Mouse (Mus musculus): ENCODE results near the gene Kcnv2.

DNA sequence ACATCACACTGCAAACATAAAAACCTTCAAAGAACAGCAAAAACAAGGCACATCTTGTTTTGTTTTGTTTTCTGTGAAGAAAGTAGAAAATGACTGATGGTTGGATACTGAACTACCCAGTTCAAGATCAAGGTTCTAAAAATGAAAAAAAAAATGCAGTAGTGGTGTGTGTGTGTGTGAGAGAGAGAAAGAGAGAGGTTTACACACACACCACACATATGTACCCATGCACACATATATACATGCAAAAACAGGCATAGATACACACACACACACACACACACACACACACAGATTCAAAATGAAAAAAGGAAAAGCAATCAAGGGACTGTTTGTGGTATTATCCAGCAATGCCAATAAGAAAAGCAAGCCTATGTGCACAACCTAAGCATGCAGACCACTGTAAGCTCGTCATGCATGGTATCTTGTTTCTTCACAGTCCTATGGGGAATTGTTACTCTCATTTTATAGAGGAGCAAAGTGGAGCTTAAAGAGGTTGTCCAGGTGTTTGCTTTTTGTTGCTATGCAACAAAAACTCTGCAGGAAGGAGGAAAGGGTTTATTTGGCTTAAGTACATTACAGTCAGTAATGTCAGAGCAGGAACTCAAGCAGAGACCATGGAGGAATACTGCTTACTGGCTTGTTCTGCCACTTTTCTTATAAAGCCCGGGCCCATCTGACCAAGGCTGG, 57.5 kb downstream of the Kcnv2 start:
- TF ChIP-seq TBP (IDR thresholded peaks at IDR 0.05; ENCODE audit: low read depth, low read length) (no peak), ZC3H11A (IDR thresholded peaks at IDR 0.05; ENCODE audit: low read depth, low read length) (no peak), USF2 (IDR thresholded peaks at IDR 0.05; ENCODE audit: borderline replicate concordance in 1 of 2, insufficient read depth in 1 of 2, low read depth in 1 of 2, low read length in 2 of 2) (no peak), CTCF (IDR thresholded peaks at IDR 0.05 in 2 of 3, conservative IDR thresholded peaks at IDR 0.05 in 1 of 3; ENCODE audit: control insufficient read depth in 1 of 3, insufficient read depth in 1 of 3, low read depth in 2 of 3, low read length in 3 of 3, poor library complexity in 1 of 3, severe bottlenecking in 1 of 3) (no peak), POLR2A (IDR thresholded peaks at IDR 0.05; ENCODE audit: control insufficient read depth in 1 of 2, insufficient read depth in 1 of 2, low read depth in 1 of 2, low read length in 2 of 2, poor library complexity in 1 of 2) (no peak), MAZ (IDR thresholded peaks at IDR 0.05; ENCODE audit: low read depth, low read length) (no peak), ETS1 (IDR thresholded peaks at IDR 0.05; ENCODE audit: low read depth, low read length) (no peak), POLR2AphosphoS2 (IDR thresholded peaks at IDR 0.05; ENCODE audit: low read length) (no peak), EP300 (IDR thresholded peaks at IDR 0.05; ENCODE audit: low read depth in 1 of 2, low read length in 2 of 2) (no peak), MYB (IDR thresholded peaks at IDR 0.05; ENCODE audit: low read depth, low read length) (no peak), MAFK (IDR thresholded peaks at IDR 0.05; ENCODE audit: borderline replicate concordance, low read depth, low read length) (no peak), CHD1 (IDR thresholded peaks at IDR 0.05; ENCODE audit: low read depth, low read length) (no peak), GATA1 (IDR thresholded peaks at IDR 0.05; ENCODE audit: low read depth, low read length) (no peak)
